8 mouse cellular contexts compared by ENCODE assay signal in the genomic region with DNA sequence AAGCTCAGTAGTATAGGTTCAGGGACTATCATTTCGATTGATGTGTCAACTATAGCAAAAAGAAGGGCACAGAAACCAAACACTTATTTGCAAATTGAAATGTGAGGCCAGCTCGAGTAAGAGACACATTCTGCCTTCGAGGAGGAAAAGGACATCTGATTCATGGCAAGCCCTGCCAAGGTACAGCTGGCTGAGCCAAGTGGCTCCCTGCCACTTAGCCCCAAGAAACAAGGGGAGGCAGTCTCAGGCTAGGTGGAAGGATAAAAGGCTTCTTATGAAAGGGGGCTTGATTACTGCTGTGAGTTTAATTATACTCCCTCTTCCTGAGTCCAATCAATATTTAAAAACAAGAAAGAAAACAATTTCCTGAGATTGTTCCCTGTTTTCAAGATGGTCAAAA.
DNase-seq lines count a peak whose midpoint lies in the region; ATAC-seq and TF ChIP-seq lines count a peak whose summit lies in the region.

No protein-coding gene starts in this region.

- no peaks in the 10 kb centered on the region for H3K27me3 ChIP-seq in forebrain, embryonic 15.5 days
- no peaks in the 10 kb centered on the region for H3K27me3 ChIP-seq in forebrain, embryonic 11.5 days (ENCODE audit: control insufficient read depth, insufficient read depth, low read length)
- no peaks in the 10 kb centered on the region for H3K27me3 ChIP-seq in lung, postnatal 0 days (replicated peaks; ENCODE audit: insufficient read depth, low read length)

- H3K4me2 ChIP-seq in forebrain, embryonic 15.5 days (replicated peaks) = no peak overlapping the region
- no peak overlapping the region for H3K4me2 ChIP-seq in forebrain, embryonic 11.5 days (ENCODE audit: low read depth, low read length, severe bottlenecking)
- H3K4me2 ChIP-seq in lung, postnatal 0 days (replicated peaks; ENCODE audit: low read depth, low read length) = no peak overlapping the region

- no peak overlapping the region for H3K27ac ChIP-seq in forebrain, embryonic 15.5 days (replicated peaks)
- no peak overlapping the region for H3K27ac ChIP-seq in forebrain, embryonic 11.5 days (ENCODE audit: low read depth, low read length)
- no peak overlapping the region for H3K27ac ChIP-seq in lung, postnatal 0 days (ENCODE audit: low read length)

- intact Hi-C loops in heart, postnatal 36 days (cut with DNase I) = no loop called here

- H3K9ac ChIP-seq in forebrain, embryonic 15.5 days (replicated peaks) = no peak overlapping the region
- H3K9ac ChIP-seq in forebrain, embryonic 11.5 days (ENCODE audit: low read length) = no peak overlapping the region
- H3K9ac ChIP-seq in lung, postnatal 0 days (replicated peaks; ENCODE audit: low read depth) = no peak overlapping the region

- H3K4me1 ChIP-seq in forebrain, embryonic 15.5 days = peaks cover 12% of the 10 kb centered on the region
- H3K4me1 ChIP-seq in forebrain, embryonic 11.5 days (replicated peaks; ENCODE audit: control insufficient read depth, insufficient read depth, low read length) = no peaks in the 10 kb centered on the region
- peaks cover 8% of the 10 kb centered on the region; the same call in 1 of the 2 replicates for H3K4me1 ChIP-seq in lung, postnatal 0 days (ENCODE audit: insufficient read depth, low read depth, low read length)

- no peaks in the 10 kb centered on the region for H3K36me3 ChIP-seq in forebrain, embryonic 15.5 days
- no peaks in the 10 kb centered on the region for H3K36me3 ChIP-seq in forebrain, embryonic 11.5 days (ENCODE audit: control insufficient read depth, insufficient read depth, low read length)
- no peaks in the 10 kb centered on the region for H3K36me3 ChIP-seq in lung, postnatal 0 days (ENCODE audit: insufficient read depth, low read length)

- TF ChIP-seq CTCF in lung, postnatal 0 days (IDR thresholded peaks at IDR 0.05) = no peak

- ATAC-seq in forebrain, embryonic 15.5 days (replicated peaks) = peak; percentile 72
- ATAC-seq in forebrain, embryonic 11.5 days (replicated peaks; ENCODE audit: low FRiP score) = no peak
- peak; percentile 63 for ATAC-seq in lung, postnatal 0 days
- ATAC-seq in erythroid progenitor cell, adult 5-6 weeks (replicated peaks; ENCODE audit: low FRiP score, poor library complexity, severe bottlenecking) = no peak

- no peak for DNase-seq in forebrain, embryonic 11.5 days (ENCODE audit: low spot score)
- DNase-seq in urinary bladder, postnatal 14 days (ENCODE audit: low spot score) = peak; percentile 47
- no peak for DNase-seq in urinary bladder, postnatal 4 days (ENCODE audit: low spot score in 2 of 2)
- peak; percentile 58 to 63 for DNase-seq in heart, postnatal 36 days
- peak; percentile 40 for DNase-seq in lung, postnatal 0 days (ENCODE audit: low spot score)
- no peak for DNase-seq in c-Kit-positive CD71-positive TER-119-positive erythroid progenitor cells, embryonic 14.5 days (ENCODE audit: low spot score)

- no peaks in the 10 kb centered on the region for H3K9me3 ChIP-seq in forebrain, embryonic 15.5 days
- H3K9me3 ChIP-seq in forebrain, embryonic 11.5 days (ENCODE audit: control insufficient read depth, low read length) = no peaks in the 10 kb centered on the region
- no peaks in the 10 kb centered on the region for H3K9me3 ChIP-seq in lung, postnatal 0 days (ENCODE audit: low read length)

- H3K4me3 ChIP-seq in forebrain, embryonic 15.5 days = no peak overlapping the region
- no peak overlapping the region for H3K4me3 ChIP-seq in forebrain, embryonic 11.5 days (ENCODE audit: low read depth, low read length)
- no peak overlapping the region for H3K4me3 ChIP-seq in lung, postnatal 0 days (ENCODE audit: low read depth, low read length)

- 34% methylated on average over 3 of the region's 3 CpGs for WGBS in forebrain, embryonic 15.5 days
- WGBS in forebrain, embryonic 11.5 days = 50% methylated on average over 3 of the region's 3 CpGs
- 28% methylated on average over 3 of the region's 3 CpGs for WGBS in lung, postnatal 0 days

- peak; percentile 18; the same call in 1 of the 2 replicates for TF ChIP-seq EP300 in lung, postnatal 0 days (IDR thresholded peaks at IDR 0.05)

Comparison
In these comparisons a context has a peak if more than half of its experiments do, and no peak if none do; other contexts are left out.
1. ATAC-seq: peak in forebrain, embryonic 15.5 days (single experiment) and lung, postnatal 0 days (single experiment); none in forebrain, embryonic 11.5 days (single experiment) and erythroid progenitor cell, adult 5-6 weeks (single experiment).
2. DNase-seq: peak in urinary bladder, postnatal 14 days (single experiment), heart, postnatal 36 days (2 of 2) and lung, postnatal 0 days (single experiment); none in forebrain, embryonic 11.5 days (single experiment), urinary bladder, postnatal 4 days (0 of 2) and c-Kit-positive CD71-positive TER-119-positive erythroid progenitor cells, embryonic 14.5 days (single experiment).